Mouse (Mus musculus) cerebellum, postnatal 10 days (tissue): Measurements from ENCODE around the gene Minos1.

Source experiments
- DNase-seq, 2 experiments: peaks; one replicate each; pipeline ENCODE4 v3.0.0; 2021; ENCODE audit warnings: mixed read lengths in 2 of 2

Gene Minos1

DNA sequence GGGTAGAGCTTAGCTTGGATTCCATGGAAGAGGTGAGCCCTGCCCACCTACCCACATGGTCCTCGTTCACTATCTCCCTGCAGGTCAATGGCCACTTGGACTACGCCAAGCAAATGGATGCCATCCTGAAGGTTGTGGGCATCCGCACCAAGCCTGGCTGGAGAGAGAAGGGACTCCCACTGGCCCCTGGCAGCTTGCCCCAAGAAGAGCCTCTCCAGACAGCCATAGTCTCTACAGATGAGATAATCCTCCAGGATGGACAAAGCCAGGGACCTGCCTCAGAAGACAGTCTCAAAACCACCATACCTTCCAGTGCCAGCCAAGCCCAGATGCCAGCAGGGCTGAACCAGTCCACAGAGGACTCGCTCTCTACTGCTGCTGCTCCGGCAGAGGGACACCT lies 72.9 kb downstream of the Minos1 start:
- peak; percentile 53 to 70 for DNase-seq

GRCm38 (mm10) chr4:139057291-139057690 lies 73.6 kb downstream of the Minos1 start:
- peak; percentile 71 to 85 for DNase-seq

DNA sequence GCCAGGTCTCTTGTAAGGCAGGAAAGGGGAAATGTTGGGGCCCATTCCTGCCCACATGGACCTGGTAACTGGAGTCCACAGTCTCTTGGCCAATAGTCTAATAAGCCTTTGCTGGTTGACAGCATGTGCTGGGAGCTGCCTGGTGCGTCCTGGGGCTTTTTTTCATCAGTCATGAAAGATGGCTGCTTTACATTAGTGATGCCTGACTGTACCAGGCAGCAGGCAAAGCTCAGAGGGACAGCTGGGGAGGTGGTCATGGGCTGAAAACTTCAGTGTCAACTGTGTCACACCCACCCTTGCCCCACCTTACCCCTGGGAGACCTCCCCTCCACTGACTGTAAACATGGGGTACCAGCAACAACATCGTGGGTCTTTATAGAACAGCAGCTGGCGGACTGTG lies 75.2 kb downstream of the Minos1 start:
- DNase-seq, result peak; percentile 51 to 57

GRCm38 (mm10) chr4:139055336-139055735 lies 75.6 kb downstream of the Minos1 start:
- DNase-seq, result peak; percentile 80 to 91

DNA sequence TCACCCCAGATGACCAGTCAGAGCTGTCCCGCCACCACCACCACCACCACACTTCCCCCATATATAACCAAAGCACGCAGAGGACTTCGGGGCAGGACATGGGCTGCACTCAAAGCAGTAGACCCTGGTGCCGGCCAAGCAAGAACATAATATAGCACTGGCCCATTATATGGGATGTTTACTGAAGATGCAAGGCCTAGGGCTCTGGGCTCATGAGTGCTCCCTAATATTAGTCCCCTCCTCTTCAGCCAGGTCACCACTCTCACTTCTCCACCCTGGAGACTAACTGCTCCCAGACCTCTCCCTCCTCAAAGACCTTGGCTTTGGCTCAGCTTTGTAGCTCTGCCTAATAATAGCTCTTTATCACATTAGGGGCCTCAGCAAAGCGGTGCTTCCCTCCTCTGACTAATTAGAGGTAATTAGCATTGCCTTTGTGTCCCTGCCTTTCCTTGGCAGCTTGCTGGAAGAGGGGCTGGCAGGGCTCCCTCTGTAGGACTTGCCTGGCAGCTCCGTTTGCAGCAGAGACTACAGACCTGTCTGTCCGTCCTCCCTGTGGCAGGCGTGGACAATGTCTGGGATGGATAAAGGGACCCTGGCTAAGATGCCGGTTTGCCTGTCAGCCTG lies 76.5 kb downstream of the Minos1 start:
- peak; percentile 83 to 87 for DNase-seq

DNA sequence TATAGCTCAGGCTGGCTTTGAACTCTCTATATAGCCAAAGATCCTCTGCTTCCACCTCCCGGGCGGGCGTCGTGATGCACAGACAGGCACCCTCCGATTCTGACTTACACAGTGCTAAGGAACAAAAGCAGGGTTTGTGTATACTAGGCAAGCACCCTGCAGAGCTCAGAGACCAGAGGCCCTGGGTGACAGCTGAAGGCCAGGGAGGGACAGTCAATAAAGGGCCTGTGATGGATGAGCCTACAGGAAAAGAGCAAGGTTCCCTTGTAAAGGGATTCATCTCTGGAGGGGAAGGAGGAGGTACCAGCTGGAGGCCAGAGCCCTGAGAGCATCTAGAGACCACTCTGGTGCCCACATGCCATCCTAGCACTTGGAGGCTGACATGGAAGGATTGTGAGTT lies 77.5 kb downstream of the Minos1 start:
- DNase-seq, result no peak

GRCm38 (mm10) chr4:139052796-139053195 lies 78.1 kb downstream of the Minos1 start:
- DNase-seq, result peak; percentile 60 to 66
